Mouse (Mus musculus): ENCODE data around the gene Ppp1r14b.
"Not testable (repeated sequence)": the region's sequence is repeated elsewhere in the genome, so short reads cannot be mapped to it uniquely, and the experiment has no call there.

Gene Ppp1r14b

GRCm38 (mm10) chr19:6975537-6976521, 1.1 kb downstream of the Ppp1r14b start, which contains the start of gene Plcb3:
Gene Plcb3 (minus strand): TSS chr19:6976470.
- DNase-seq (ENCODE audit: low spot score in 2 of 2), result peak; percentile 62 to 67

GRCm38 (mm10) chr19:6977759-6978638, 3.2 kb downstream of the Ppp1r14b start:
- no peak for DNase-seq (ENCODE audit: low spot score in 2 of 2)

- no peak for DNase-seq (ENCODE audit: low spot score in 2 of 2)
Measured at GRCm38 (mm10) chr19:6978639-6978974, 3.8 kb downstream of the Ppp1r14b start.

GRCm38 (mm10) chr19:6979001-6979479, 4.3 kb downstream of the Ppp1r14b start:
- DNase-seq (ENCODE audit: low spot score in 2 of 2), result peak in 1 of 2 experiments; percentile 55

GRCm38 (mm10) chr19:6979486-6980380, 5.0 kb downstream of the Ppp1r14b start:
- DNase-seq (ENCODE audit: low spot score in 2 of 2), result peak; percentile 99

GRCm38 (mm10) chr19:6980381-6981093, 5.8 kb downstream of the Ppp1r14b start, which contains the start of gene Fkbp2:
Gene Fkbp2 (minus strand): TSS chr19:6980501.
- DNase-seq (ENCODE audit: low spot score in 2 of 2), result peak; percentile 98 to 99

GRCm38 (mm10) chr19:6981465-6981864, 6.7 kb downstream of the Ppp1r14b start:
- no peak for DNase-seq (ENCODE audit: low spot score in 2 of 2)

- DNase-seq (ENCODE audit: low spot score in 2 of 2), result no peak
Measured at GRCm38 (mm10) chr19:6983621-6984020, 8.9 kb downstream of the Ppp1r14b start.

- no peak for DNase-seq (ENCODE audit: low spot score in 2 of 2)
Measured at GRCm38 (mm10) chr19:6985300-6985699, 10.5 kb downstream of the Ppp1r14b start.

GRCm38 (mm10) chr19:6985951-6986708, 11.4 kb downstream of the Ppp1r14b start:
- no peak for DNase-seq (ENCODE audit: low spot score in 2 of 2)

GRCm38 (mm10) chr19:6987061-6987903, 12.5 kb downstream of the Ppp1r14b start, which contains the start of gene Vegfb:
Gene Vegfb (minus strand): TSS chr19:6987651.
- DNase-seq (ENCODE audit: low spot score in 2 of 2), result peak; percentile 61 to 62

GRCm38 (mm10) chr19:6987904-6988285, 13.1 kb downstream of the Ppp1r14b start:
- DNase-seq (ENCODE audit: low spot score in 2 of 2), result no peak

- no peak for DNase-seq (ENCODE audit: low spot score in 2 of 2)
Measured at GRCm38 (mm10) chr19:6989251-6989650, 14.5 kb downstream of the Ppp1r14b start.

- DNase-seq (ENCODE audit: low spot score in 2 of 2), result no peak
Measured at GRCm38 (mm10) chr19:6990712-6991111, 15.9 kb downstream of the Ppp1r14b start.

GRCm38 (mm10) chr19:6991166-6991565, 16.4 kb downstream of the Ppp1r14b start:
- not testable (repeated sequence) for DNase-seq (ENCODE audit: low spot score in 2 of 2)

- DNase-seq (ENCODE audit: low spot score in 2 of 2), result peak; percentile 98 to 99
Measured at GRCm38 (mm10) chr19:6992011-6992858, 17.5 kb downstream of the Ppp1r14b start, which contains the start of gene Dnajc4. Gene Dnajc4 (minus strand): TSS chr19:6992572.

- DNase-seq (ENCODE audit: low spot score in 2 of 2), result no peak
Measured at GRCm38 (mm10) chr19:6993011-6993770, 18.4 kb downstream of the Ppp1r14b start.

Data from spleen, postnatal 36 days (tissue).